Mouse (Mus musculus) heart, postnatal 0 days (tissue): ENCODE measurements around the gene Il13. TPM values are rescaled to one million over a fixed set of nuclear protein-coding genes. Genes with fewer than 3 reads are reported as not detected.

Experiments
- ATAC-seq: fragments of 200-750 bp; cut with Nextera tagmentation; 2 replicates; pipeline ENCODE4 v1.8.0; 2017; ENCODE audit warnings: low read depth, moderate number of reproducible peaks, moderate library complexity; ENCODE audit not compliant: insufficient read depth
- DNase-seq: peaks from one replicate; pipeline ENCODE4 v3.0.0-alpha.2; 2016; ENCODE audit warnings: low spot score
- H3K27ac ChIP-seq: fragments of 300-500 bp; sonication (generic); 2 replicates; pipeline ENCODE4 v1.5.1; 2014; ENCODE audit warnings: low read depth, mild to moderate bottlenecking
- H3K27me3 ChIP-seq: fragments of 300-500 bp; sonication (generic); 2 replicates; pipeline ENCODE4 v1.6.1; 2014; ENCODE audit warnings: low read length, mixed read lengths; ENCODE audit not compliant: control insufficient read depth, insufficient read depth
- H3K36me3 ChIP-seq: fragments of 300-500 bp; sonication (generic); replicated peaks from 2 replicates; pipeline ENCODE4 v1.6.1; 2014; ENCODE audit warnings: low read length, mixed read lengths; ENCODE audit not compliant: control insufficient read depth, insufficient read depth
- H3K4me1 ChIP-seq: fragments of 300-500 bp; sonication (generic); 2 replicates; pipeline ENCODE4 v1.6.1; 2014; ENCODE audit warnings: antibody characterized with exemption; ENCODE audit not compliant: control insufficient read depth, insufficient read depth
- H3K4me2 ChIP-seq: fragments of 300-500 bp; sonication (generic); 2 replicates; pipeline ENCODE4 v1.6.1; 2014; ENCODE audit warnings: low read depth, mild to moderate bottlenecking, low read length, moderate library complexity
- H3K4me3 ChIP-seq: fragments of 300-500 bp; sonication (generic); 2 replicates; pipeline ENCODE4 v1.5.1; 2014; ENCODE audit warnings: low read depth, low read length
- H3K9ac ChIP-seq: fragments of 300-500 bp; sonication (generic); replicated peaks from 2 replicates; pipeline ENCODE4 v1.6.1; 2014; ENCODE audit warnings: low read depth, low read length, mixed read lengths
- H3K9me3 ChIP-seq: fragments of 300-500 bp; sonication (generic); replicated peaks from 2 replicates; pipeline ENCODE4 v1.6.1; 2016; ENCODE audit warnings: low read length; ENCODE audit not compliant: control insufficient read depth
- CTCF ChIP-seq: IDR thresholded peaks from 2 replicates; pipeline ENCODE4 v1.5.1; 2016; ENCODE audit warnings: antibody characterized with exemption, control low read depth, low read depth
- EP300 ChIP-seq: IDR thresholded peaks from 2 replicates; pipeline ENCODE4 v1.6.1; 2016; ENCODE audit warnings: antibody characterized with exemption, low read depth
- WGBS: fragments of 180-500 bp; shearing (Covaris S2); extraction: QIAGEN DNeasy Blood & Tissue Kit; methylation state at CpG from one replicate; pipeline ENCODE4 v1.1.7; 2014; 5-methylcytosine and 5-hydroxymethylcytosine counted together
- polyA plus RNA-seq: library from polyadenylated mRNA; unstranded; fragments of >200 nt; fragmentation: Nextera tagmentation; extraction: Ambion mirVana; gene quantifications from 2 replicates; pipeline ENCODE4 v1.2.1, GENCODE M21; 2015
- total RNA-seq: library from RNA; depleted of rRNA; stranded (reverse); fragments of >200 nt; gene quantifications from 2 replicates; pipeline ENCODE4 v1.2.3, GENCODE M21; 2014; ENCODE audit warnings: low replicate concordance

Il13 gene
- total and polyA plus RNA-seq, 2 experiments from 2014 or later, result not detected

GRCm38 (mm10) chr11:53664091-53664490 is 29.6 kb upstream of the Il13 start:
- 0 out of 2 replicates have a peak, but pooled peaks cover 8% of the 10 kb centered on the region for H3K4me1 ChIP-seq
- TF ChIP-seq EP300 (no peak), CTCF (no peak)
- H3K27ac ChIP-seq, result no peak overlapping the region
- no peak overlapping the region for H3K9ac ChIP-seq
- no peaks in the 10 kb centered on the region for H3K27me3 ChIP-seq
- DNase-seq, result no peak
- H3K4me3 ChIP-seq, result no peak overlapping the region
- WGBS, result 80% methylated on average over 5 of the region's 5 CpGs
- no peaks in the 10 kb centered on the region for H3K9me3 ChIP-seq
- peaks cover 44% of the 10 kb centered on the region for H3K36me3 ChIP-seq
- no peak for ATAC-seq
- H3K4me2 ChIP-seq, result no peak overlapping the region

GRCm38 (mm10) chr11:53662794-53663674 is 28.5 kb upstream of the Il13 start:
- WGBS, result 33% methylated on average over 14 of the region's 14 CpGs

GRCm38 (mm10) chr11:53657828-53658227 is 23.3 kb upstream of the Il13 start:
- Histone ChIP-seq H3K27me3 (no peaks in the 10 kb centered on the region), H3K27ac (no peak overlapping the region), H3K9ac (no peak overlapping the region), H3K4me3 (no peak overlapping the region), H3K36me3 (peaks cover 17% of the 10 kb centered on the region), H3K9me3 (no peaks in the 10 kb centered on the region), H3K4me2 (no peak overlapping the region), H3K4me1 (peaks cover 21% of the 10 kb centered on the region)
- DNase-seq, result no peak
- WGBS, result 47% methylated on average over 6 of the region's 6 CpGs
- TF ChIP-seq EP300 (no peak), CTCF (no peak)
- ATAC-seq, result no peak

More at GRCm38 (mm10) chr11:53662794-53663674, 28.5 kb upstream of the Il13 start:
- ATAC-seq, result no peak
- no peak overlapping the region for H3K9ac ChIP-seq
- no peaks in the 10 kb centered on the region for H3K9me3 ChIP-seq
- 0 out of 2 replicates have a peak, but pooled peaks cover 8% of the 10 kb centered on the region for H3K4me1 ChIP-seq
- H3K27me3 ChIP-seq, result no peaks in the 10 kb centered on the region
- no peak for DNase-seq
- H3K27ac ChIP-seq, result no peak overlapping the region
- no peak overlapping the region for H3K4me3 ChIP-seq
- H3K36me3 ChIP-seq, result peaks cover 36% of the 10 kb centered on the region
- no peak for TF ChIP-seq CTCF
- TF ChIP-seq EP300, result no peak
- H3K4me2 ChIP-seq, result no peak overlapping the region

- WGBS, result 75% methylated on average over 8 of the region's 8 CpGs
- no peak for TF ChIP-seq CTCF
- Histone ChIP-seq H3K4me1 (peaks cover 21% of the 10 kb centered on the region), H3K9ac (no peak overlapping the region), H3K9me3 (no peaks in the 10 kb centered on the region), H3K4me2 (no peak overlapping the region), H3K27me3 (no peaks in the 10 kb centered on the region), H3K4me3 (no peak overlapping the region), H3K27ac (no peak overlapping the region), H3K36me3 (peaks cover 17% of the 10 kb centered on the region)
- no peak for DNase-seq
- no peak for ATAC-seq
Measured at GRCm38 (mm10) chr11:53657381-53657780, 22.9 kb upstream of the Il13 start.

- H3K4me2 ChIP-seq, result no peak overlapping the region
- H3K36me3 ChIP-seq, result peaks cover 24% of the 10 kb centered on the region
- H3K4me3 ChIP-seq, result no peak overlapping the region
- 53% methylated on average over 9 of the region's 9 CpGs for WGBS
- ATAC-seq, result no peak
- H3K27me3 ChIP-seq, result no peaks in the 10 kb centered on the region
- H3K4me1 ChIP-seq, result peaks cover 21% of the 10 kb centered on the region
- H3K9me3 ChIP-seq, result no peaks in the 10 kb centered on the region
- no peak for DNase-seq
- no peak overlapping the region for H3K9ac ChIP-seq
- H3K27ac ChIP-seq, result peak overlapping the region; percentile 4; the same call in 1 of the 2 replicates
- no peak for TF ChIP-seq EP300
- no peak for TF ChIP-seq CTCF
Measured at GRCm38 (mm10) chr11:53656558-53657202, 22.2 kb upstream of the Il13 start.
